Mouse (Mus musculus): ENCODE results near the gene Cnot6. TPM values are rescaled to one million over a fixed set of nuclear protein-coding genes. Genes with fewer than 3 reads are reported as not detected.

The Cnot6 gene
- polyA plus RNA-seq, 1 experiment from 2014 or later = 36.0 TPM

DNA sequence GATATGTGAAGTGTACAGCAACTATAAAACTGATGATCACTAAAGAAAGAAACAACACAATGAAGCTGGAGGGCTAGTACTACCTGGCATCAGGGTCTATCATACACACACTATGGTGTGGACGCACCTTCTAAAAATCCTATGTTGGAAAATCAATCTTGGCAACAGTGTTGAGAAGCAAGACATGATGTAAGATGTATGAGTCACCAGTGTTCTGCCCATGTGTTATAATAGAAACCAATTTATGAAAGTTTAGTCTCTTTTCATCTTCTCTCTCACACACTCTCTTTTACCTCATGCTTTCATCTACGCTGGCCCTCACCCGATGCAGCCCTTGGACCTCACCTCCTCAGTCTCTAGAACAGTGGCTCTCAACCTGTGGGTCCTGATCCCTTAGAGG, 17.5 kb downstream of the Cnot6 start:
- WGBS = 93% methylated on average over 3 of the region's 3 CpGs
- TF ChIP-seq CTCF (IDR thresholded peaks at IDR 0.05) (no peak), EP300 (IDR thresholded peaks at IDR 0.05) (no peak)
- H3K36me3 ChIP-seq (ENCODE audit: insufficient read depth, low read length) = peaks cover 13% of the 10 kb centered on the region; the same call in 1 of the 2 replicates

DNA sequence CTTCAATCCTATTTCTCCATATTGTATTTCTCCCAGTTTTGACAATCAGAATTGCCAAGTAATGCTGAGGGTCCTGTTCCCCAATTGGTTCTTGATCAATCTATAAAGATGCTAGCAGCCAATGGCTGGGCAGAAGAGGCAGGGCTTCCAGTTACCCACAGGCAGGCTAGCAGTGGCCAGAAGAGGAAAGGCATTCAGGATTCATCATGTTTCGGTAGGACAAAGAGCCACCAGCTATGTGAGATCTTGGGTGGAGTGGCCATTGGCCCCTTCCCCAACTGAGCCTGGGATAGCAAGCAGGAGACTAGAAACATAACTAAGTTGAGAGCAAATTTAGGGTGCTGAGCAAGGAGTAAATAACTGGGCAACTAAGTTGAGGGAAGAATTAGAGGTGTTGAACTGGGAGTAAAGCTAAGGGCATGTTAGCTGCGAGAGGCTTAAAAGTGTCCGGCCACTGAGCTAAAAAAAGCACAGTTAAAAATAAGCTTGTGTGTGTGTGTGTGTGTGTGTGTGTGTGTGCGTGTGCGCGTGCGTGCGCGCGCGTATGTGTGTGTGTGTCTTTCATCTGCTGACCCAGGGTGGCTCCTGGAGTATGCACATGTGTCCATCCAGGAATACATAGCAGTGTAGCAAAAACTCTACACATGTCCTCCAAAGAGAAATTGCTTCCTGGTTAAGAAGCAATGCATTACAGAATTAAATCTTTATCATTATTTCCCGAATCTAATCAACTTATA, 28.1 kb downstream of the Cnot6 start:
- peaks cover 20% of the 10 kb centered on the region for H3K36me3 ChIP-seq (ENCODE audit: insufficient read depth, low read length)
- ATAC-seq (no peak), DNase-seq (ENCODE audit: low spot score) (no peak)
- H3K9me3 ChIP-seq (ENCODE audit: low read length) = no peaks in the 10 kb centered on the region
- no peak overlapping the region for H3K4me2 ChIP-seq (replicated peaks; ENCODE audit: low read depth, low read length)
- no peak overlapping the region for H3K4me3 ChIP-seq (ENCODE audit: low read depth, low read length)
- no peaks in the 10 kb centered on the region for H3K27me3 ChIP-seq (replicated peaks; ENCODE audit: insufficient read depth, low read length)
- WGBS = 95% methylated on average over 12 of the region's 12 CpGs
- no peak overlapping the region for H3K9ac ChIP-seq (replicated peaks; ENCODE audit: low read depth)
- no peak overlapping the region for H3K27ac ChIP-seq (ENCODE audit: low read length)
- no peaks in the 10 kb centered on the region for H3K4me1 ChIP-seq (ENCODE audit: insufficient read depth, low read depth, low read length)
- TF ChIP-seq EP300 (IDR thresholded peaks at IDR 0.05) (no peak), CTCF (IDR thresholded peaks at IDR 0.05) (no peak)

More for the DNA sequence above, 17.5 kb downstream of the Cnot6 start:
- H3K4me3 ChIP-seq (ENCODE audit: low read depth, low read length) = no peak overlapping the region
- DNase-seq (ENCODE audit: low spot score) = peak; percentile 34
- H3K9me3 ChIP-seq (ENCODE audit: low read length) = no peaks in the 10 kb centered on the region
- H3K4me1 ChIP-seq (ENCODE audit: insufficient read depth, low read depth, low read length) = no peaks in the 10 kb centered on the region; the same call in 1 of the 2 replicates
- no peak for ATAC-seq
- H3K4me2 ChIP-seq (replicated peaks; ENCODE audit: low read depth, low read length) = no peak overlapping the region
- no peak overlapping the region for H3K27ac ChIP-seq (ENCODE audit: low read length)
- no peak overlapping the region for H3K9ac ChIP-seq (replicated peaks; ENCODE audit: low read depth)
- no peaks in the 10 kb centered on the region for H3K27me3 ChIP-seq (replicated peaks; ENCODE audit: insufficient read depth, low read length)

- WGBS = 75% methylated on average over 3 of the region's 3 CpGs
- Histone ChIP-seq H3K36me3 (ENCODE audit: insufficient read depth, low read length) (peaks cover 21% of the 10 kb centered on the region), H3K27me3 (replicated peaks; ENCODE audit: insufficient read depth, low read length) (no peaks in the 10 kb centered on the region), H3K4me2 (replicated peaks; ENCODE audit: low read depth, low read length) (no peak overlapping the region), H3K9ac (replicated peaks; ENCODE audit: low read depth) (no peak overlapping the region), H3K4me1 (ENCODE audit: insufficient read depth, low read depth, low read length) (no peaks in the 10 kb centered on the region), H3K27ac (ENCODE audit: low read length) (no peak overlapping the region), H3K9me3 (ENCODE audit: low read length) (no peaks in the 10 kb centered on the region), H3K4me3 (ENCODE audit: low read depth, low read length) (no peak overlapping the region)
- no peak for TF ChIP-seq EP300 (IDR thresholded peaks at IDR 0.05)
- TF ChIP-seq CTCF (IDR thresholded peaks at IDR 0.05) = 0 out of 2 replicates have a peak, but pooled peaks have one; percentile 6
- no peak for DNase-seq (ENCODE audit: low spot score)
- ATAC-seq = no peak
Measured at GRCm38 (mm10) chr11:49673433-49673832, 39.1 kb downstream of the Cnot6 start.

GRCm38 (mm10) chr11:49665462-49665861, 47.1 kb downstream of the Cnot6 start:
- 67% methylated on average over 4 of the region's 4 CpGs for WGBS
- H3K9ac ChIP-seq (replicated peaks; ENCODE audit: low read depth) = no peak overlapping the region
- H3K4me1 ChIP-seq (ENCODE audit: insufficient read depth, low read depth, low read length) = no peaks in the 10 kb centered on the region
- no peak for TF ChIP-seq CTCF (IDR thresholded peaks at IDR 0.05)
- TF ChIP-seq EP300 (IDR thresholded peaks at IDR 0.05) = no peak
- H3K27me3 ChIP-seq (replicated peaks; ENCODE audit: insufficient read depth, low read length) = no peaks in the 10 kb centered on the region
- ATAC-seq (peak; percentile 28; the same call in 1 of the 2 replicates), DNase-seq (ENCODE audit: low spot score) (no peak)
- H3K4me2 ChIP-seq (replicated peaks; ENCODE audit: low read depth, low read length) = no peak overlapping the region
- H3K36me3 ChIP-seq (ENCODE audit: insufficient read depth, low read length) = no peaks in the 10 kb centered on the region
- no peaks in the 10 kb centered on the region for H3K9me3 ChIP-seq (ENCODE audit: low read length)
- H3K4me3 ChIP-seq (ENCODE audit: low read depth, low read length) = no peak overlapping the region
- H3K27ac ChIP-seq (ENCODE audit: low read length) = no peak overlapping the region

- Histone ChIP-seq H3K9me3 (ENCODE audit: low read length) (no peaks in the 10 kb centered on the region), H3K27ac (ENCODE audit: low read length) (no peak overlapping the region), H3K27me3 (replicated peaks; ENCODE audit: insufficient read depth, low read length) (no peaks in the 10 kb centered on the region), H3K36me3 (ENCODE audit: insufficient read depth, low read length) (no peaks in the 10 kb centered on the region), H3K4me3 (ENCODE audit: low read depth, low read length) (no peak overlapping the region), H3K9ac (replicated peaks; ENCODE audit: low read depth) (no peak overlapping the region), H3K4me1 (ENCODE audit: insufficient read depth, low read depth, low read length) (no peaks in the 10 kb centered on the region), H3K4me2 (replicated peaks; ENCODE audit: low read depth, low read length) (no peak overlapping the region)
- DNase-seq (ENCODE audit: low spot score) (no peak), ATAC-seq (no peak)
- TF ChIP-seq EP300 (IDR thresholded peaks at IDR 0.05) (no peak), CTCF (IDR thresholded peaks at IDR 0.05) (no peak)
- 74% methylated on average over 12 of the region's 12 CpGs for WGBS
Measured at GRCm38 (mm10) chr11:49664262-49665140, 48.0 kb downstream of the Cnot6 start.

- Histone ChIP-seq H3K4me3 (ENCODE audit: low read depth, low read length) (no peak within 1 kb of the TSS), H3K9ac (replicated peaks; ENCODE audit: low read depth) (no peak within 1 kb of the TSS), H3K4me2 (replicated peaks; ENCODE audit: low read depth, low read length) (no peak within 1 kb of the TSS), H3K9me3 (ENCODE audit: low read length) (no peaks in the 10 kb centered on the region), H3K27me3 (replicated peaks; ENCODE audit: insufficient read depth, low read length) (no peaks in the 10 kb centered on the region), H3K27ac (ENCODE audit: low read length) (no peak within 1 kb of the TSS), H3K4me1 (ENCODE audit: insufficient read depth, low read depth, low read length) (no peaks in the 10 kb centered on the region; the same call in 1 of the 2 replicates), H3K36me3 (ENCODE audit: insufficient read depth, low read length) (no peaks in the 10 kb centered on the region)
- TF ChIP-seq EP300 (IDR thresholded peaks at IDR 0.05) = no peak
- no peak for TF ChIP-seq CTCF (IDR thresholded peaks at IDR 0.05)
- no peak for DNase-seq (ENCODE audit: low spot score)
- WGBS = 63% methylated on average over 5 of the region's 5 CpGs
- ATAC-seq = no peak
Measured at GRCm38 (mm10) chr11:49663310-49663709, 49.2 kb downstream of the Cnot6 start, which contains the start of gene Scgb3a1. Gene Scgb3a1, plus strand, starts transcription at chr11:49663610.
